Mouse (Mus musculus) intestine, embryonic 15.5 days (tissue): Measurements from ENCODE around the gene Gas2l1. TPM values are rescaled to one million over a fixed set of nuclear protein-coding genes. Genes with fewer than 3 reads are reported as not detected.
"Not testable (repeated sequence)": the region's sequence is repeated elsewhere in the genome, so short reads cannot be mapped to it uniquely, and the experiment has no call there.

Source experiments
- ATAC-seq: fragments of 200-750 bp; cut with Nextera tagmentation; 2 replicates; pipeline ENCODE4 v1.8.0; 2017; ENCODE audit warnings: moderate TSS enrichment, moderate library complexity
- H3K27ac ChIP-seq: fragments of 300-500 bp; sonication (generic); 2 replicates; pipeline ENCODE4 v1.5.1; 2015; ENCODE audit warnings: mild to moderate bottlenecking, inconsistent platforms
- H3K27me3 ChIP-seq: fragments of 300-500 bp; sonication (generic); replicated peaks from 2 replicates; pipeline ENCODE4 v1.6.1; 2015; ENCODE audit warnings: inconsistent platforms
- H3K36me3 ChIP-seq: fragments of 300-500 bp; sonication (generic); 2 replicates; pipeline ENCODE4 v1.6.1; 2015; ENCODE audit warnings: inconsistent platforms
- H3K4me1 ChIP-seq: fragments of 300-500 bp; sonication (generic); replicated peaks from 2 replicates; pipeline ENCODE4 v1.6.1; 2015; ENCODE audit warnings: inconsistent platforms
- H3K4me2 ChIP-seq: fragments of 300-500 bp; sonication (generic); replicated peaks from 2 replicates; pipeline ENCODE4 v1.6.1; 2015; ENCODE audit warnings: mild to moderate bottlenecking, inconsistent platforms
- H3K4me3 ChIP-seq: fragments of 300-500 bp; sonication (generic); replicated peaks from 2 replicates; pipeline ENCODE4 v1.5.1; 2015; ENCODE audit warnings: inconsistent platforms
- H3K9ac ChIP-seq: fragments of 300-500 bp; sonication (generic); 2 replicates; pipeline ENCODE4 v1.6.1; 2015; ENCODE audit warnings: inconsistent platforms
- H3K9me3 ChIP-seq: fragments of 300-500 bp; sonication (generic); 2 replicates; pipeline ENCODE4 v1.6.1; 2016; ENCODE audit warnings: inconsistent platforms
- WGBS: fragments of 180-500 bp; shearing (Covaris S2); methylation state at CpG from one replicate; pipeline ENCODE4 v1.1.7; 2015; 5-methylcytosine and 5-hydroxymethylcytosine counted together
- polyA plus RNA-seq: library from polyadenylated mRNA; unstranded; fragments of >200 nt; fragmentation: Nextera tagmentation; extraction: Ambion mirVana; gene quantifications from 2 replicates; pipeline ENCODE4 v1.2.1, GENCODE M21; 2015

Gene Gas2l1
- polyA plus RNA-seq, 1 experiment from 2014 or later = 28.2 TPM

DNA sequence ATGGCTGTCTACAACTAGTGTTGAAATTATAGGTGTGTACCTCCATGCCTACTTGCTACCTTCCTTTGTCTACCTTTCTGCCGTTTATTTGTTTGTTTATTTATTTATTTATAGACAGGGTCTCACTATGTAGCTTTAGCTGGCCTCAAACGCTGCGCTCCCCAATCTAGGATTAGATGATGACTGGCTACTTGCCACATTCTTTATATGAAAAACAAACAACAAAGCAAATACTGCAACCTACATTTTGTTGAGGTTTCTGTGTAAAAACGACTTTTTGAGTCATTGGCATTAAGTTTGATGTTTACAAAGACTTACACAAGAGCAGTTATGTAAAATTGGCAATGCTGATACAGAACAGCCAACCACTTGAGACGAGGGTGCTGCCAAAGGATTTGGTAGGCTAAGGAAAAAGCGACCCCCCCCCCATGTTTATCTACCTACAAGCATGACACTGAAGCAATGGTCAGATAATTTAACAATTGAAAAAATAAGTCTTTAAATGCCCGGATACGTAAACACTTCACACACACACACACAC, 31.4 kb upstream of the Gas2l1 start:
- 55% methylated on average over 8 of the region's 8 CpGs for WGBS

DNA sequence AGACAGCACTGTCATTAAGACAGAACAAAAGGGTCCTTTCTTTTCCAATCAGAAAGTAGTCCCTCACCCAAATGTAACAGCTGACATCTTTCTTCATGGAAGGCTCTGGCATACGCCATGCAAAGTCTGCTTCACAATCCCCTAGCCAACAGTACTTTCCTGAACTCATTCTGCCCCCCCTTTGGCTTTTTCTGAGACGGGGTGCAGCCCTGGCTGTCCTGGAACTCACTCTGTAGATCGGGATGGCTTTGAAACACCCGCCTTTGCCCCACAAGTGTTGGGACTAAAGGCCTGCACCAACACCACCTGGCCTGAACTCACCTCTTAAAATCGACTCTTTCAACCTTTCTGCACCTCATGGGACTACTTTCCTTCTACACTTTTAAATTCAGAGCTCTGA, 30.8 kb upstream of the Gas2l1 start:
- Histone ChIP-seq H3K4me1 (peaks cover 19% of the 10 kb centered on the region), H3K27me3 (no peaks in the 10 kb centered on the region), H3K4me2 (peak overlapping the region; percentile 12; the same call in 1 of the 2 replicates), H3K4me3 (no peak overlapping the region), H3K27ac (no peak overlapping the region), H3K36me3 (peaks cover 2% of the 10 kb centered on the region; the same call in 1 of the 2 replicates), H3K9ac (no peak overlapping the region), H3K9me3 (no peaks in the 10 kb centered on the region)
- 78% methylated on average over 5 of the region's 5 CpGs for WGBS
- no peak for ATAC-seq

More for the DNA sequence above, 31.4 kb upstream of the Gas2l1 start:
- H3K9me3 ChIP-seq = no peaks in the 10 kb centered on the region
- no peak overlapping the region for H3K9ac ChIP-seq
- H3K4me2 ChIP-seq = peak overlapping the region; percentile 74
- no peak for ATAC-seq
- H3K27me3 ChIP-seq = no peaks in the 10 kb centered on the region
- H3K27ac ChIP-seq = no peak overlapping the region
- peaks cover 2% of the 10 kb centered on the region; the same call in 1 of the 2 replicates for H3K36me3 ChIP-seq
- peaks cover 25% of the 10 kb centered on the region for H3K4me1 ChIP-seq
- H3K4me3 ChIP-seq = peak overlapping the region; percentile 99

DNA sequence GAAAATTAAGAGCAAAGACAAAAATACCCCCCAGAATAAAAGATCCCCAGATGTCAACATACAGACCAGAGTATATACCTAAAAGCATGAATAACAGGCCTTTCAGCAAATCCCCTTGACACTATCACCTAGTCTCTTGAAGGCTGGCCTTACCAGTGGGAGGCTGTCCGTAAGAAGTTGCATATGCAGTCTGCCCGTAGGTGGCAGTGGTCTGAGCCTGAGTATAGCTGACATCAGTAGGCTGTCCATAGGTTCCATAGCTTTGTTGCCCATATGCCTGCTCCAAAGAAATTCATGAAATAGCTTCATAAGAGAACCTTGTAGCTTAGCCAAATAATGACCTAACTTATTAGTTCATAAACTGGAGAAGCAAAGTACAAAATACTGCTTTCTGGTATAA, 26.6 kb upstream of the Gas2l1 start:
- Histone ChIP-seq H3K27ac (no peak overlapping the region), H3K27me3 (no peaks in the 10 kb centered on the region), H3K4me3 (no peak overlapping the region), H3K9me3 (no peaks in the 10 kb centered on the region), H3K4me2 (no peak overlapping the region), H3K9ac (no peak overlapping the region), H3K36me3 (peaks cover 28% of the 10 kb centered on the region), H3K4me1 (peaks cover 11% of the 10 kb centered on the region)
- WGBS = 34% methylated on average over 2 of the region's 2 CpGs
- no peak for ATAC-seq

DNA sequence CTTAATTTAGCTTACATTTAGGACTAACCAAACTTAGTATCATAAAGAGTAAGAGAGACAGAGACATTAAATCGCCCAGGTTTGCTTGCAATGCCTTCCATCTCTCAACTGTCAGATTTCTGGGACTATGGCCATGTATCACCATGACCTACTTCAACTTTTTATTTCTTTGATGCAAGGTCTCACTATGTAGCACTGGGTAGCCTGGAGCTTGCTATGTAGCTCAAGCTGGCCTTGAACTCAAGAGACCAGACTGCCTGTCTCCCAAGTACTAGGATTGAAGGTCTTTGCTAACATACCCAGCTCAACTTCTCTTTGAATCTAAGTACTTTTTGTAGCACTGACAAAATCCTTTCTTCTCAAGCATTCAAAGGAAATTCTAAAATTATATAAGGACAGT, 24.0 kb upstream of the Gas2l1 start:
- no peaks in the 10 kb centered on the region for H3K9me3 ChIP-seq
- no peak overlapping the region for H3K9ac ChIP-seq
- 96% methylated on average over 1 of the region's 1 CpGs for WGBS
- no peak overlapping the region for H3K4me2 ChIP-seq
- no peaks in the 10 kb centered on the region for H3K27me3 ChIP-seq
- no peak for ATAC-seq
- peaks cover 48% of the 10 kb centered on the region for H3K36me3 ChIP-seq
- H3K27ac ChIP-seq = no peak overlapping the region
- H3K4me3 ChIP-seq = no peak overlapping the region
- 0 out of 2 replicates have a peak, but pooled peaks cover 2% of the 10 kb centered on the region for H3K4me1 ChIP-seq

DNA sequence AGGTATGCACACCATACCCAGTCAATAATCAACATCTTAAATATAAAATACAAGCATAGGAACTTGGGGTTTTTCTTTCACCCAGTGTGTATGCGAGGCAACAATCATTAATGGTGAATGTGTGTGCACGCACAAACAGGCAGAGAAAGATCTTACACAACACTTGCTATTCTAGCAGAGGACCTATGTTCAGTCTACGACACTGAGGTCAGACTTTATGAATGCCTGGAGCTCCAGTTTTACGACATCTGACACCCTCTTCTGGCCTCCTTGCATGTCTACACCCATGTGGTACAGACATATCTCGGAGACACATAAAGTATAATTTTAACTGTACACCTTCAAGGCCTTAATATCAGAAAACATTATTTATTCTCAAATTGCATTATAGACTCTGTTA, 11.7 kb upstream of the Gas2l1 start:
- not testable (repeated sequence) for H3K4me3 ChIP-seq, H3K4me2 ChIP-seq, H3K9me3 ChIP-seq, H3K4me1 ChIP-seq, H3K9ac ChIP-seq, H3K27ac ChIP-seq, H3K27me3 ChIP-seq
- ATAC-seq = peak; percentile 29; the same call in 1 of the 2 replicates
- WGBS = 79% methylated on average over 4 of the region's 5 CpGs
- peaks cover 40% of the 10 kb centered on the region for H3K36me3 ChIP-seq

DNA sequence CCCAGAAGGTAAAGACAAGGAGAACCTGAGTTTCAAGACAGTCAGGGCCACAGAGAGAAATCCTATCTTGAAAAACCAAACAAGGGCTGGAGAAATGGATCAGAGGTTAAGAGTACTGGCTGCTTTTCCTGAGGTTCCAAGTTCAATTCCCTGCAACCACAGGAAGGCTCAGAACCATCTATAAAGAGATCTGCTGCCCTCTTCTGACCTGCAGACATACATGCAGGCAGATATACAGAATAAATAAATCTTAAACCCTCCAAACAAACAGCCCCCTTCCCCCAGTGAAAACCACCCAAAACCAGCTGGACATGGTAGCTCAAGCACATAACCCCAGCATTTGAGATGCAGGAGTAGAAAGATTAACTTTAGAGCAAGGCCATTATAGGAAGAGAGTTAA, 10.6 kb upstream of the Gas2l1 start:
- no peaks in the 10 kb centered on the region for H3K9me3 ChIP-seq
- ATAC-seq = no peak
- no peaks in the 10 kb centered on the region for H3K27me3 ChIP-seq
- H3K4me1 ChIP-seq = no peaks in the 10 kb centered on the region
- no peak overlapping the region for H3K4me2 ChIP-seq
- H3K36me3 ChIP-seq = peaks cover 41% of the 10 kb centered on the region
- no peak overlapping the region for H3K4me3 ChIP-seq
- no peak overlapping the region for H3K27ac ChIP-seq
- H3K9ac ChIP-seq = no peak overlapping the region

DNA sequence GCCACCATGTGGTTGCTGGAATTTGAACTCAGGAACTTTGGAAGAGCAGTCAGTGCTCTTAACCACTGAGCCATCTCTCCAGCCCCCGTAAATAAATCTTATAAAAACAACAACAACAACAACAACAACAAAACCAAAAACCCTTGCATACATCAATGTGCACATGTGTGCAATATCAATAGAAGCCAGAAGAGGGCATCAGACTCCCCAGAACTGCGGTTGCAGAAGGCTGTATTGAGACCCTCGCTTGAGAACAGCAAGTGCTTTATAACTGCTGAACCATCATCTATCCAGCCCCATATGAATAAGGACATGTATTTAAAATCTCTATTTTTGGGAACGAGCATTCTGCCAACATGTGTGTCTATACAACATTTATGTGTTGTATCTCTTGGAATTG, 9.8 kb upstream of the Gas2l1 start:
- Histone ChIP-seq H3K27ac (no peak overlapping the region), H3K4me2 (no peak overlapping the region), H3K36me3 (peaks cover 42% of the 10 kb centered on the region), H3K27me3 (no peaks in the 10 kb centered on the region), H3K4me3 (no peak overlapping the region), H3K4me1 (no peaks in the 10 kb centered on the region), H3K9ac (no peak overlapping the region), H3K9me3 (no peaks in the 10 kb centered on the region)
- no peak for ATAC-seq
- WGBS = 70% methylated on average over 4 of the region's 4 CpGs

DNA sequence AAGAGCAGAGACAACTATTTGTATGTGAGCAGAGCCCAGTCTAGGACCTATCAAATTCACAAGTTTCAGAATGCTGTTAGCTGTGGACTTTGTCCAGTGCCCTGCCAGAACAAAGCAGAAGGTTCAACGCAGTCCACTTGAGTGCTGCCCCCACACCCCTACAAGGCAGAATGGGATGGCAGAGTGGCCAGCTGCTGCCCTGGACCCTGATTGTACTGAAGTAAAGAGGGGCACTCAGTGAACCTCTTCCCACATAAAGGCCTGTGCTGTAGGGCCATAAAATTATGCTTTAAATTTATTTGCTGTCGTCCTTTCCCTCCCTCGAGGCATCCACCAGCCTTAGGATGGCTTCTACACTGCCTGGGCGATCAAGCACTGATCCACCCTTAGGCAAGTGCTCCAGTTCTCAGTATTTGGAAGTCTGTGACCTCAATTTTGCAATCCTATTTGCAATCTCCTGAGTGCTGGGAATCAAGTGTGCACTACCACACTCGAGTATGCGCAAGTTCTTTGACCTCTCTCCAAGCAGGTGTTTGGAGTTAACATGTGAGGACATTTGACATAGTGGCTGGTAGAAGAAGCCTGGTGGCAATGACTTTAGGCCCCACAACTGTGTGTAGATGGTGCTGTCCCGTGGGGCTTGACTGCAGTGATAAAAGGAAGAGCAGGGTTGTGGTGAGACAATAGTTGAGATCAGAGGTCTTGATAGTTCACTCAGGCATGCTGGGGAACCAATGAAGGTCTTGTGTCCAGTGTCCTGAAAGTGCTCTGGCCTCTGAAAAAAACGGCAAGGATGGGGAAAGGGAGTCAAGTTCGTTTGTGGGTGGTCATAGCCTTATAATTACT, 3.2 kb upstream of the Gas2l1 start:
- no peak overlapping the region for H3K27ac ChIP-seq

DNA sequence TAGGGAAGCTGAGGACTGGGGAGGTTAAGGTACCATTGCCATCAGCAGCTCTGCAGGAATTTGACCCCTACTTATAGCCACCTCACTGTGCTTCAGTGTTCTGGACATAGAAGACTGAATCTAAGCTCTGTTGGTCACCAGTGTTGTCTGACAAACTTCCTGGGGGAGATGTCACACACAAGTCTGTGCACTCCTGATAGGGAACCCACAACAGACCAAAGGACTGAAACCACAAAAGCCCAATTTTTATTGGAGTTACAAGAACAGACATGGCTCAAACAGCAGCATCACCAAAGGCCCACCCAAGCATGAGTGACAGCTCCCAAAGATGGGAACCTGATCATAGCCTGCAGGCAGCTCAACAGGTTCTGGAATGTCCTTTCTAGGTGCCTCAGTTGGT, 1.9 kb upstream of the Gas2l1 start:
- H3K4me2 ChIP-seq = no peak overlapping the region
- H3K9ac ChIP-seq = no peak overlapping the region
- H3K27ac ChIP-seq = no peak overlapping the region
- no peak for ATAC-seq
- H3K4me1 ChIP-seq = peaks cover 23% of the 10 kb centered on the region
- H3K27me3 ChIP-seq = peaks cover 5% of the 10 kb centered on the region; the same call in 1 of the 2 replicates
- no peak overlapping the region for H3K4me3 ChIP-seq
- no peaks in the 10 kb centered on the region for H3K9me3 ChIP-seq
- H3K36me3 ChIP-seq = peaks cover 28% of the 10 kb centered on the region

More for the DNA sequence above, 3.2 kb upstream of the Gas2l1 start:
- no peaks in the 10 kb centered on the region for H3K9me3 ChIP-seq
- peaks cover 40% of the 10 kb centered on the region for H3K36me3 ChIP-seq
- ATAC-seq = no peak
- no peak overlapping the region for H3K4me2 ChIP-seq
- H3K9ac ChIP-seq = no peak overlapping the region
- H3K4me3 ChIP-seq = no peak overlapping the region
- H3K27me3 ChIP-seq = no peaks in the 10 kb centered on the region; the same call in 1 of the 2 replicates
- peaks cover 14% of the 10 kb centered on the region for H3K4me1 ChIP-seq
- 80% methylated on average over 9 of the region's 9 CpGs for WGBS

DNA sequence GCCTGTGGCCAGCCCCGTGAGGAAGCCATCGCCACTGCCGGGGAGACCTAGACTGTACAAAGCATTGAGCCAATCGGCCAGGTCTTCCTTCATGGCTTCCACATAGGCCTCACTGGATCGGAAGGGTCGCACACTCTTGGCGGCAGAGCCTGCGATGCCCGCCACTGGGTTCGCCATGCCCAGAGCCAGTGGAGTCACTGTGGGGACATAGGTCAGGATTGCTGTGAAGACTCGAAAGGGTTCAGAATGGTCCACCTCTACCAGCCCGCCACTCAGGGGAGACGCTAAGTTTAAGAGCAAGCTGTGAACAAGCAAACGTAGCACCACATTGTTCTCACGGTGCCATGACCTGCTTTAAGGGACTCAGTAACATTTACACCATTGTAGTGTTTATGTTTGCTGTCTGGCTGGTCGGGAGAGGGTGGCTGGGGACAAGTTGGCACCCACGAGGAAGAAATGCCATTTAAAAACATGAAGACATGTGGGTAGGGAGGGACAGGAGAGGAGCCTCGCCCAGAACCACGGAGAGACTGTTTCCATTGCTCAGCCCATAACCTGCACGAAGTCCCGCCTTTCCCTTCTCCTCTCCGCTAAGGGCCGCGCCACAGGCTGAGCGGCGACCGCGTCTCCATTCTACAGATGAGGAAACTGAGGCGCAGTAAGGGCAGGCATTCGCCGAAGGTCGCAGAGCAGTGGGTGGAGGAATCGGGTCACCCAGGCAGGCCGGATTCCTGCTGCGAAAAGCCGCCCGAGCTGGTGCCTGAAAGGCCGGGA, 658 bp downstream of the Gas2l1 start:
- peaks cover 28% of the 10 kb centered on the region for H3K27me3 ChIP-seq
- H3K9ac ChIP-seq = peak overlapping the region; percentile 82
- ATAC-seq = no peak
- peak overlapping the region; percentile 76 for H3K4me3 ChIP-seq
- peaks cover 36% of the 10 kb centered on the region for H3K4me1 ChIP-seq
- 19% methylated on average over 38 of the region's 38 CpGs for WGBS
- H3K27ac ChIP-seq = 0 out of 2 replicates have a peak overlapping the region, but pooled peaks have one; percentile 14
- H3K36me3 ChIP-seq = peaks cover 17% of the 10 kb centered on the region
- no peaks in the 10 kb centered on the region for H3K9me3 ChIP-seq
- peak overlapping the region; percentile 95 for H3K4me2 ChIP-seq

DNA sequence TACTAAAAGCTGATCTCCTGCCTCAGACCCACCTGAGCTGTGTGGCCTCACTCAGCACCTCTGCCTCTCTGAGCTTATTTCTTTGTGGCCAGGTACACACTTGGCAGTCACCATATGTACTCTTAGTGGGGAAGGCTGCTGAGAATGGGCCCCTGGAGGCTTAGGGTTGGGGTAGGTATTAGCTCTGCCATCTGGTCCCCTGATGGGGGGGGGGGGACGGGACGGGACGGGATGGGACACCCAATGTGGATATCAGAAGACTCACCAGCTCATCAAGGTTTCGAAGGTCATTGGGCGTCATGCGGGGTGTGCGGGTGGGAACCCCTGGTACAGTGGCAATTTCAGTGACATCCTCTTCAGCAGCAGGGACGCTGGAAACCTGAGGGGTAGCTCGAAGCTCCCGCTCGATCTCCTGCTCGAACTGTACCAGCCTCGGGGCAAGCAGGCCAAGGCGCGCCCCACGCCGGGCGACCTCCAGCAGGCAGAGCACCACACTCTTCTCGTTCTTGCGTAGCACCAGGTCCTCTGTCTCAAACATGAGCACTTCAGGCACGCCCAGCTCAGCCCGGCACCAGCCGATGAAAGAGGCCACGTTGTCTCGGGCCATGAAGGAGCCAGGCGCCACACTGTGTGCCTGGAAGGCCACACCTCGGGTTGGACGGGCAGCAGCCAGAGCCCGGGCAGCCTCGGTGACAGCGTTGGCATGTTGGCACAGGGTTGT, 1.4 kb downstream of the Gas2l1 start:
- 62% methylated on average over 31 of the region's 31 CpGs for WGBS
- peaks cover 36% of the 10 kb centered on the region for H3K27me3 ChIP-seq
- no peaks in the 10 kb centered on the region for H3K9me3 ChIP-seq
- H3K4me2 ChIP-seq = peak overlapping the region; percentile 95
- no peak for ATAC-seq
- H3K36me3 ChIP-seq = peaks cover 9% of the 10 kb centered on the region
- H3K27ac ChIP-seq = no peak overlapping the region
- H3K4me3 ChIP-seq = peak overlapping the region; percentile 76
- peaks cover 41% of the 10 kb centered on the region for H3K4me1 ChIP-seq
- H3K9ac ChIP-seq = peak overlapping the region; percentile 82; the same call in 1 of the 2 replicates
